ENCODE assay signal across 19 mouse cellular contexts in the genomic region with DNA sequence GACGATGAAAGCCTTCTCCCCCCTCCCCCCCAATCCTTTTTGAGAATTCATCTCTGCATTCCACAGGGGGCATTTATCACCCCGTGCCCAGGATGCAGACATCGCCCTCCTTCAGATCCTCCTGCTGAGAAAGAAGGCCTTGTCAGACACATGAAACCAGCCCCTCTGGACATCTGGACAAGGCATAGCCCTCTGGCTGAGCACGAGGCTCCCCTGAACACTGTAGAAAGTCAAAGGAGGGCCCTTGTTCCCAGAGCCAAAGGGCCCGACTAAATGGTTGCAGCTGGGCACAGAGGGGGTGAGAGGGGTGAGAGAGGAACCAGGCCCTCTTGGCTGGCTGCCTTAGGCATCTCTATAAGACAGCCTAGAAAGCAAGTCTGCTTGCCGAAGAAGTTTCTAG.
DNase-seq lines count a peak whose midpoint lies in the region; ATAC-seq and TF ChIP-seq lines count a peak whose summit lies in the region.
"Had no signal": no experiment of that assay in that cellular context is flagged by ENCODE, and none has a peak within 500 bp of the region (broad histone marks: within the 10 kb centered on the region; RNA-seq: fewer than 3 reads in every experiment).

No protein-coding gene starts in this region.

- intact Hi-C loops in left cerebral cortex, postnatal 25 days (cut with DNase I), result no loop called here

- no peaks in the 10 kb centered on the region for H3K9me3 ChIP-seq in forebrain, postnatal 0 days (ENCODE audit: low read length)
- no peaks in the 10 kb centered on the region for H3K9me3 ChIP-seq in forebrain, embryonic 12.5 days
- no peaks in the 10 kb centered on the region for H3K9me3 ChIP-seq in intestine, embryonic 15.5 days
- H3K9me3 ChIP-seq: forebrain, embryonic 10.5 days; heart, embryonic 15.5 days; megakaryocyte, embryonic 14.5 days; midbrain, embryonic 15.5 days had no signal

- WGBS in forebrain, postnatal 0 days, result 45% methylated on average over 6 of the region's 6 CpGs
- 68% methylated on average over 6 of the region's 6 CpGs for WGBS in forebrain, embryonic 12.5 days
- WGBS in intestine, embryonic 15.5 days, result 67% methylated on average over 6 of the region's 6 CpGs

- no peak for DNase-seq in forebrain, postnatal 0 days
- DNase-seq in layer of hippocampus, adult 8-10 months (ENCODE audit: low spot score in 2 of 2), result peak; percentile 17 to 43
- no peak for DNase-seq in layer of hippocampus, postnatal 25 days (ENCODE audit: extremely low spot score in 1 of 2, low spot score in 1 of 2)
- peak; percentile 87 for DNase-seq in brain, adult 2 months (ENCODE audit: low read depth, low spot score)
- DNase-seq in left cerebral cortex, postnatal 25 days (ENCODE audit: low spot score in 2 of 2), result peak; percentile 7 to 23
- DNase-seq in liver, result no peak
- DNase-seq: cerebellum, adult 2 months; gastrocnemius, postnatal 10 days; heart, postnatal 4 days; kidney, postnatal 36 days; lung, adult 2 months; thymus, postnatal 14 days had no signal

- no peak overlapping the region for H3K4me2 ChIP-seq in forebrain, postnatal 0 days (ENCODE audit: low read depth)
- H3K4me2 ChIP-seq in forebrain, embryonic 12.5 days, result no peak overlapping the region
- H3K4me2 ChIP-seq in intestine, embryonic 15.5 days (replicated peaks), result no peak overlapping the region
- H3K4me2 ChIP-seq: heart, embryonic 15.5 days; midbrain, embryonic 15.5 days had no signal

- H3K36me3 ChIP-seq in forebrain, postnatal 0 days (ENCODE audit: insufficient read depth), result no peaks in the 10 kb centered on the region
- H3K36me3 ChIP-seq in forebrain, embryonic 12.5 days (replicated peaks), result no peaks in the 10 kb centered on the region
- no peaks in the 10 kb centered on the region for H3K36me3 ChIP-seq in intestine, embryonic 15.5 days
- H3K36me3 ChIP-seq: forebrain, embryonic 10.5 days; heart, embryonic 15.5 days; midbrain, embryonic 15.5 days had no signal

- peak; percentile 40; the same call in 1 of the 2 replicates for ATAC-seq in forebrain, postnatal 0 days
- no peak for ATAC-seq in forebrain, embryonic 12.5 days (ENCODE audit: low FRiP score)
- no peak for ATAC-seq in intestine, embryonic 15.5 days
- ATAC-seq: midbrain, embryonic 15.5 days had no signal

- H3K4me1 ChIP-seq in forebrain, postnatal 0 days (ENCODE audit: insufficient read depth), result no peaks in the 10 kb centered on the region
- no peaks in the 10 kb centered on the region; the same call in 1 of the 2 replicates for H3K4me1 ChIP-seq in forebrain, embryonic 12.5 days
- H3K4me1 ChIP-seq in intestine, embryonic 15.5 days (replicated peaks), result no peaks in the 10 kb centered on the region
- H3K4me1 ChIP-seq: midbrain, embryonic 15.5 days had no signal

- H3K27me3 ChIP-seq in forebrain, postnatal 0 days (ENCODE audit: insufficient read depth, low read length), result no peaks in the 10 kb centered on the region
- peaks cover 20% of the 10 kb centered on the region; the same call in 1 of the 2 replicates for H3K27me3 ChIP-seq in forebrain, embryonic 12.5 days
- H3K27me3 ChIP-seq in intestine, embryonic 15.5 days (replicated peaks), result no peaks in the 10 kb centered on the region
- H3K27me3 ChIP-seq: CH12.LX; heart, embryonic 15.5 days; midbrain, embryonic 15.5 days had no signal

- H3K9ac ChIP-seq in forebrain, postnatal 0 days, result no peak overlapping the region
- H3K9ac ChIP-seq in forebrain, embryonic 12.5 days, result no peak overlapping the region
- no peak overlapping the region for H3K9ac ChIP-seq in intestine, embryonic 15.5 days
- H3K9ac ChIP-seq: heart, embryonic 15.5 days; midbrain, embryonic 15.5 days had no signal

- H3K4me3 ChIP-seq in forebrain, postnatal 0 days (ENCODE audit: low read depth, low read length), result no peak overlapping the region
- H3K4me3 ChIP-seq in forebrain, embryonic 12.5 days (replicated peaks), result no peak overlapping the region
- H3K4me3 ChIP-seq in intestine, embryonic 15.5 days (replicated peaks), result no peak overlapping the region
- H3K4me3 ChIP-seq: forebrain, embryonic 10.5 days; heart, embryonic 15.5 days; megakaryocyte, embryonic 14.5 days; midbrain, embryonic 15.5 days had no signal

- TF ChIP-seq CTCF in forebrain, postnatal 0 days (IDR thresholded peaks at IDR 0.05; ENCODE audit: low read depth), result no peak

- H3K27ac ChIP-seq in forebrain, postnatal 0 days (ENCODE audit: low read depth, low read length), result no peak overlapping the region
- no peak overlapping the region for H3K27ac ChIP-seq in forebrain, embryonic 12.5 days
- no peak overlapping the region for H3K27ac ChIP-seq in intestine, embryonic 15.5 days
- H3K27ac ChIP-seq: forebrain, embryonic 10.5 days; heart, embryonic 15.5 days; midbrain, embryonic 15.5 days had no signal

Comparison
In these comparisons a context has a peak if more than half of its experiments do, and no peak if none do; other contexts are left out.
1. DNase-seq: peak in layer of hippocampus, adult 8-10 months (2 of 2), brain, adult 2 months (single experiment) and left cerebral cortex, postnatal 25 days (2 of 2); none in forebrain, postnatal 0 days (single experiment), layer of hippocampus, postnatal 25 days (0 of 2) and liver (single experiment).